Mouse (Mus musculus): Measurements from ENCODE around the gene Fam170b. TPM values are rescaled to one million over a fixed set of nuclear protein-coding genes. Genes with fewer than 3 reads are reported as not detected.

Fam170b gene
- polyA plus RNA-seq, 1 experiment from 2014 or later = 0.11 TPM

GRCm38 (mm10) chr14:32835596-32835995 lies 1.8 kb downstream of the Fam170b start:
- H3K4me1 ChIP-seq (replicated peaks) = no peaks in the 10 kb centered on the region
- 87% methylated on average over 14 of the region's 14 CpGs for WGBS
- no peak overlapping the region for H3K9ac ChIP-seq
- H3K27me3 ChIP-seq (replicated peaks) = no peaks in the 10 kb centered on the region
- H3K9me3 ChIP-seq = no peaks in the 10 kb centered on the region
- H3K4me3 ChIP-seq (replicated peaks) = no peak overlapping the region
- no peaks in the 10 kb centered on the region for H3K36me3 ChIP-seq
- H3K27ac ChIP-seq = no peak overlapping the region
- H3K4me2 ChIP-seq (replicated peaks) = no peak overlapping the region
- no peak for ATAC-seq

GRCm38 (mm10) chr14:32836191-32836590 lies 2.4 kb downstream of the Fam170b start:
- Histone ChIP-seq H3K36me3 (no peaks in the 10 kb centered on the region), H3K9me3 (no peaks in the 10 kb centered on the region), H3K9ac (no peak overlapping the region), H3K4me1 (replicated peaks) (no peaks in the 10 kb centered on the region), H3K4me2 (replicated peaks) (no peak overlapping the region), H3K4me3 (replicated peaks) (no peak overlapping the region), H3K27me3 (replicated peaks) (no peaks in the 10 kb centered on the region), H3K27ac (no peak overlapping the region)
- no peak for ATAC-seq
- 90% methylated on average over 11 of the region's 11 CpGs for WGBS

GRCm38 (mm10) chr14:32842052-32842451 lies 8.3 kb downstream of the Fam170b start:
- Histone ChIP-seq H3K4me1 (replicated peaks) (no peaks in the 10 kb centered on the region), H3K36me3 (no peaks in the 10 kb centered on the region), H3K4me2 (replicated peaks) (no peak overlapping the region), H3K9me3 (no peaks in the 10 kb centered on the region), H3K27me3 (replicated peaks) (no peaks in the 10 kb centered on the region), H3K9ac (no peak overlapping the region), H3K4me3 (replicated peaks) (no peak overlapping the region), H3K27ac (no peak overlapping the region)
- ATAC-seq = no peak

GRCm38 (mm10) chr14:32854059-32854458 lies 20.3 kb downstream of the Fam170b start:
- H3K9ac ChIP-seq = no peak overlapping the region
- H3K27ac ChIP-seq = no peak overlapping the region

DNA sequence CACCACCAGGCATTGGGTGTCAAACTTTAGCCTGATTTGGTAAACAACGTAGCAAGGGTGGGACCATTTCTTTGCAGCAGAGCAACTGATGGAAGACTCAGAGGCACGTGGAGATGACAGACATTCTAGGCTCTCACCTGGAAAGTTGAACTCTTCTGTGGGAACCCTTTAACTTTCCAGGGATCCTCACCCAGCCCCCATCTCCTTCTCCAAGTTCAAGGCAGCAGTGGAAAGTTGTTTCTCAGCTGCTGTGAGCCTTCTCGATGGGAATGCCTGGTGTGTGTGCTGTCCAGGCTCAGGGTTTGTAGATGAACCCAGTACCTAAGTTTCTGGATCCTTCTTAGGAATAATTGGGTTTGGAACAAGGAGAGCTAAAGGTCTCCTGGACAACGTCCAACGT lies 22.5 kb downstream of the Fam170b start:
- H3K4me1 ChIP-seq (replicated peaks) = peaks cover 18% of the 10 kb centered on the region
- H3K36me3 ChIP-seq = no peaks in the 10 kb centered on the region
- H3K4me3 ChIP-seq (replicated peaks) = peak overlapping the region; percentile 63
- H3K27ac ChIP-seq = peak overlapping the region; percentile 67; the same call in 1 of the 2 replicates
- H3K9me3 ChIP-seq = no peaks in the 10 kb centered on the region
- 25% methylated on average over 5 of the region's 5 CpGs for WGBS
- H3K4me2 ChIP-seq (replicated peaks) = peak overlapping the region; percentile 90
- H3K9ac ChIP-seq = no peak overlapping the region
- 0 out of 2 replicates have a peak, but pooled peaks have one; percentile 22 for ATAC-seq
- H3K27me3 ChIP-seq (replicated peaks) = no peaks in the 10 kb centered on the region

More at GRCm38 (mm10) chr14:32854059-32854458, 20.3 kb downstream of the Fam170b start:
- Histone ChIP-seq H3K27me3 (replicated peaks) (no peaks in the 10 kb centered on the region), H3K4me2 (replicated peaks) (no peak overlapping the region), H3K4me1 (replicated peaks) (peaks cover 7% of the 10 kb centered on the region; the same call in 1 of the 2 replicates), H3K4me3 (replicated peaks) (no peak overlapping the region), H3K36me3 (no peaks in the 10 kb centered on the region), H3K9me3 (no peaks in the 10 kb centered on the region)
- ATAC-seq = no peak
- WGBS = 89% methylated on average over 4 of the region's 4 CpGs

DNA sequence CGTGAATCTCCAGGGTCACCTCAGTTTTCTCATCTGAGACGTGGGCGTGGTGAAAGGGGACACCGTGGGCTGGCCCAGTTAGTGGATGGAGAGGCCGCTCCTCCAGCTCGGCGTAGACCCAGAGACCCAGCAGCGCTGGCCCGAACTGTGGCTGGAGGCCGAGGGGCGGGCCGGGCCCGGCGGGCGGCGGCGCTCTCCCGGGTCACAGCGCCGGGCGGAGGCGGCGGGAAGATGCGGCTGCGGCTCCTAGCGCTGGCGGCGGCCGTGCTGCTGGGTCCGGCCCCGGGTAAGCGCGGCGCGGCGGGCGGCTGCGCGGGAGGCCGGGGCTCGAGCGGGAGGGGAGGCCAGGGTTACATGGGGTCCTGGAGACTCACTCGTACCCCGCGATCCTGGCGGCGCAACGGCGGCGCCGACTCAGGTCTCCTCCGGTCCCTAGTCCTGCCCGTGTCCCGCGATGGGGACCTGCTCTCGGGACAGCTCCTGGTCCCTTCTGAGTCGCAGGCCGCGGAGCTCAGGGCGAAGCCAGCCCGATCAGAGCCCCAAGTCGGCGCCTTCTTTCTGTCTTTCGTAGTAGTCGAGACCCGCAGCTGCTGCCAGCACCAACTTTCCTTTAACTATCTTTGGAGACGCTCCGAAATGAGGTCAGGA lies 23.0 kb downstream of the Fam170b start, which contains the start of gene Vstm4:
Vstm4 (plus strand) TSS at position 76 of the 648 bp plus-strand sequence.
- under 1% methylated on average over 57 of the region's 68 CpGs for WGBS

DNA sequence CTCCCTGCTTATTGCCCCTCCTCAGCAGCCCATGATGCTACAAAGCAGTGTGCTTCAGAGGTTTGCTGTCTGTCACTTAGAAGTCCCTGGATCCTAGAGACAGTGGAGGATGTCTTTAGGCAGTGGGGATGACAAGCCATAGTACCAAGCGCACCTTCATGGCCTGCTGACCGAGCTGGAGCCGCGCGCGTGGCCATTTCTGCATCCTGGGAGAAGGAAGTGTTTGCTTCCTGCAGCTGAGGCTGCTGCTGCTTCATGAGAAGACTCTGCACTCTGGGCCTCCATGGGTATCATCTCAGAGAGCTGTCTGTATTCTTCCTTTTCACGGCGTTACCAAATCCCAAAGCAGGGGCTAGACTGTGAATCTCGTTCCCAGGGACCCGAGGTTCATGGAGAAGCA lies 24.6 kb downstream of the Fam170b start:
- no peak for ATAC-seq
- no peak overlapping the region for H3K27ac ChIP-seq
- WGBS = 85% methylated on average over 10 of the region's 10 CpGs
- no peaks in the 10 kb centered on the region for H3K36me3 ChIP-seq
- no peak overlapping the region for H3K4me3 ChIP-seq (replicated peaks)
- no peaks in the 10 kb centered on the region for H3K27me3 ChIP-seq (replicated peaks)
- no peaks in the 10 kb centered on the region for H3K9me3 ChIP-seq
- no peak overlapping the region for H3K9ac ChIP-seq
- H3K4me1 ChIP-seq (replicated peaks) = peaks cover 23% of the 10 kb centered on the region
- peak overlapping the region; percentile 90 for H3K4me2 ChIP-seq (replicated peaks)

More for the DNA sequence above, 23.0 kb downstream of the Fam170b start, which contains the start of gene Vstm4:
- Histone ChIP-seq H3K27ac (peak within 1 kb of the TSS; percentile 67), H3K36me3 (no peaks in the 10 kb centered on the region), H3K9me3 (no peaks in the 10 kb centered on the region), H3K4me2 (replicated peaks) (peak within 1 kb of the TSS; percentile 90), H3K27me3 (replicated peaks) (no peaks in the 10 kb centered on the region), H3K9ac (peak within 1 kb of the TSS; percentile 76), H3K4me3 (replicated peaks) (peak within 1 kb of the TSS; percentile 63), H3K4me1 (replicated peaks) (peaks cover 23% of the 10 kb centered on the region)
- ATAC-seq = peak; percentile 82

DNA sequence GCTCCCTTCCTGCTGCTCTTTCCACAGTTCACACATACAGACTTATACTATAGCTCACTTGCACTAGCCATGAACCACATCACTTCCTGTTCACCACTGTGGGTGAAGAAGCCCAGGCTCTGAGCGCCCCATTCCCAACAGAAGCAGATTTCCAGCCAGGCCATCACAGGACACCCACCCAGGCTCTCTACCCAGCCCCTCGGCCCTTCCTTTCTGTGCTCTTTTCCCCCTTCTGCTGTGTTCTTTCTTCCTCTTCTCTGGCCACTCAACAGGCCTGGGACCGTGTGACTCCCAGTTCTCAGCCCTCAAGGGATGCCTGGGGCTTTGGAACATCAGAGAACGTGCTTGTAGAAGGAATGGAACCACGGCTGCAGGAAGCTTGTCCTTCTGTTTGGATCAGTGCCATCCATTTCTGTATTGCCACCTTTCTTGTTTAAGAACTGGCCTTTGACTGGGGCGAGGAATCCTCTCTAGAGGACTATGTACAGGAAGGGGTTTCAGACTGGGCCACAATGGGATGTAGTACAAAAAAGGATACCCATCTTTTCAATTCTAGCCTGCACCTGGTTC lies 25.3 kb downstream of the Fam170b start:
- no peak for ATAC-seq
- no peak overlapping the region for H3K9ac ChIP-seq

GRCm38 (mm10) chr14:32859831-32860569 lies 26.2 kb downstream of the Fam170b start:
- Histone ChIP-seq H3K4me3 (replicated peaks) (no peak overlapping the region), H3K27me3 (replicated peaks) (no peaks in the 10 kb centered on the region), H3K4me1 (replicated peaks) (peaks cover 27% of the 10 kb centered on the region), H3K9ac (no peak overlapping the region), H3K9me3 (no peaks in the 10 kb centered on the region), H3K27ac (peak overlapping the region; percentile 49), H3K4me2 (replicated peaks) (peak overlapping the region; percentile 4; the same call in 1 of the 2 replicates), H3K36me3 (no peaks in the 10 kb centered on the region)
- ATAC-seq = no peak
- 60% methylated on average over 11 of the region's 11 CpGs for WGBS

More for the DNA sequence above, 25.3 kb downstream of the Fam170b start:
- Histone ChIP-seq H3K9me3 (no peaks in the 10 kb centered on the region), H3K4me2 (replicated peaks) (no peak overlapping the region), H3K4me3 (replicated peaks) (no peak overlapping the region), H3K4me1 (replicated peaks) (peaks cover 23% of the 10 kb centered on the region), H3K27me3 (replicated peaks) (no peaks in the 10 kb centered on the region), H3K27ac (peak overlapping the region; percentile 34), H3K36me3 (no peaks in the 10 kb centered on the region)
- WGBS = 56% methylated on average over 6 of the region's 6 CpGs

DNA sequence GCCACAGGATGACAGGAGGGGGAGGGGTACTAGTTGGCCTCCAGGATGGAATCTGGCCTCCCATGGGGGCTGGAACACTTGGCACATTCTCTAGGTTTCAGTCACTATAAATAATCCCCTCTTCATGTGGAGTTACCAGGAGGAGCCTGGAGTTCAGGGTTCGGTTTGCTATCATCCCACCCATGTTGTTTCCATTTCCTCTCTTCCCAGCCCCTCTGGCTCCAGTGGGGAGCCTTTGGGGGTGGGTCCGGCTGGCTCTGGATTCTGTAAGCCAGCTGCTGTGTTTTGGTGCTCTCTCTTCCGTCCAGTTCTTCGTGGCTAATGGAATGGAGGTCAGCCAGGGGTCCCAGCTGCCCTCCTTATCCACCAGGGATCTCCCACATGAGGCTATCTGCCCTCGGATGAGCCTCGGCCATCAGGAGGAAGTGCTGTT lies 27.4 kb downstream of the Fam170b start:
- peaks cover 27% of the 10 kb centered on the region for H3K4me1 ChIP-seq (replicated peaks)
- no peaks in the 10 kb centered on the region for H3K36me3 ChIP-seq
- H3K9me3 ChIP-seq = no peaks in the 10 kb centered on the region
- no peak overlapping the region for H3K4me3 ChIP-seq (replicated peaks)
- peak overlapping the region; percentile 81 for H3K27ac ChIP-seq
- peak overlapping the region; percentile 32; the same call in 1 of the 2 replicates for H3K4me2 ChIP-seq (replicated peaks)
- WGBS = 22% methylated on average over 6 of the region's 6 CpGs
- H3K9ac ChIP-seq = no peak overlapping the region
- H3K27me3 ChIP-seq (replicated peaks) = no peaks in the 10 kb centered on the region
- peak; percentile 75 for ATAC-seq

GRCm38 (mm10) chr14:32861656-32862055 lies 27.9 kb downstream of the Fam170b start:
- H3K9ac ChIP-seq = no peak overlapping the region
- H3K4me1 ChIP-seq (replicated peaks) = peaks cover 24% of the 10 kb centered on the region
- no peaks in the 10 kb centered on the region for H3K36me3 ChIP-seq
- no peaks in the 10 kb centered on the region for H3K27me3 ChIP-seq (replicated peaks)
- 0 out of 2 replicates have a peak, but pooled peaks have one; percentile 8 for ATAC-seq
- H3K4me3 ChIP-seq (replicated peaks) = no peak overlapping the region
- no peaks in the 10 kb centered on the region for H3K9me3 ChIP-seq
- WGBS = 45% methylated on average over 2 of the region's 2 CpGs
- peak overlapping the region; percentile 32; the same call in 1 of the 2 replicates for H3K4me2 ChIP-seq (replicated peaks)
- H3K27ac ChIP-seq = peak overlapping the region; percentile 81

DNA sequence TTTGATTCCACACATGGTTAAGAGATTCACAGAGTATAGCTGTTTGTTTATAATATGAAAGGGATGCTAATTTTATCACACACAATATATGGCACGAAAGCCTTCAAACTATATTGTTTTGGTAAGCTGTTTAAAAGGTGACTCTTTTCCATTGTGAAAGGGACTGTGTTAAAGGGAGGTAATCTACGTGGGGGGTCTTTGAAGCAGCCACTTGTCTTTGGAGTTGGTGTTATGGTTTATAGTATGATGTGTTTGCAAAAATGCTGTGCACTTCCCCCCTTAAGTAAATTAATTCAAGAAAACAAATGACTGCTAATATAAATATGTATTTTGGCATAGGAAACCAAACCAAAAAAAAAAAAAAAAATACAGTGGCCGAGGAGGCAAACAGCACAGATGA lies 31.6 kb downstream of the Fam170b start:
- peaks cover 9% of the 10 kb centered on the region; the same call in 1 of the 2 replicates for H3K4me1 ChIP-seq (replicated peaks)
- WGBS = 65% methylated on average over 3 of the region's 3 CpGs
- ATAC-seq = no peak
- no peaks in the 10 kb centered on the region for H3K27me3 ChIP-seq (replicated peaks)
- no peak overlapping the region for H3K4me3 ChIP-seq (replicated peaks)
- no peak overlapping the region for H3K27ac ChIP-seq
- no peaks in the 10 kb centered on the region for H3K36me3 ChIP-seq
- H3K9me3 ChIP-seq = no peaks in the 10 kb centered on the region
- no peak overlapping the region for H3K4me2 ChIP-seq (replicated peaks)
- no peak overlapping the region for H3K9ac ChIP-seq
